Mouse (Mus musculus) kidney, postnatal 25 days (tissue): ENCODE measurements around the gene Pdyn.

Experiments used
- DNase-seq, 2 experiments: peaks; one replicate each; pipeline ENCODE4 v3.0.0; 2021; ENCODE audit warnings: mixed read lengths in 2 of 2

Gene Pdyn

DNA sequence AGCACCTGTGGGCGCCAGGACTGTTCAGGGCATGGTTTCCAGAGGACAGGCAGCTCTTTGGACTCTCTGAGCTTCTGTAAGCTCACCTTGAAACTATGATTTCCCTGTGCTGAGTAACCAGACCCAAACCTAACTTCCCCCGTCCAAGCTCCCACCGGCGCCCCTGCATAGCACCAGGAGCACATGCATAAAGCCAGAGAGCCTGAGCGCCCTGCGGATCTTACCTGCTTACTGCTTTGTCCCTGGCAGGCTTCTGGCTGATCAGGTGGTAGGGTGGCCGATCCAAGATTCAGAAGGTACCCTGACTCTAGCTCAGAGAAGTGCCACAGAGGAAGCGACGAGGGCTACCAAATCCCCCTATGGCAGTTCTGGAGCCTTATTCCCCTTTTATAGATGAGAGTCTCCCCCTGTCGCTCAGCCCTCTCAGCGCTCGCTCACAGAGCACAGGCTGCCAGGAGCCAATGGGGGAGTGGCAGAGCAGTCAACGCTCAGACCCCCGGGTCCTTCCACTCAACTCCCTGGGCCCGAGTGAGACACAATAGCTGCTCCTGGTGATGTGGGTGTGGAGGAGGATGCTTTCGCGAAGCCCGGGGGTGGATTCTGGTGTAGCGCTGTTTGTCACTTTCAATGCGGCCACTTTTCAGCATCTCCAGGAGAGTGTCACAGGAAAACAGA is at the start of gene Pdyn:
Gene Pdyn, minus strand, starts transcription at position 361 of the 675 bp plus-strand sequence.
- no peak for DNase-seq

DNA sequence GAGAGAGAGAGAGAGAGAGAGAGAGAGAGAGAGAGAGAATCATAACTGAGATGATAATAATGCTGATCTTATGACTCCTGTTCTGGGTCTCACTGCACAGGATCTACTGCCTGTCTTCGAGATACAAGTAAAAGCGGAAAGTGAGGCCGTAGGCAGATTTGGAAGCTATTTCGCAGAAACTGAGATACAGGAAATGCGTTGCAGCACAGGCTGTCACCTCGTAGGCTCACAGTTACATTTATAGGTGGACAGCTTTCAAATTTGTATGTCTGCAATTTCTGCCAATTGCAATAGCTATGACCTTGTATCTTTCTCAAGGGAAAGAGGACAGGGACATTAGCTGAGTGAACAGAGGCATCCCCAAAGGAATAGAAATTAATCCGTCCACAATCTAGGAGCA is 42.4 kb upstream of the Pdyn start:
- no peak for DNase-seq

DNA sequence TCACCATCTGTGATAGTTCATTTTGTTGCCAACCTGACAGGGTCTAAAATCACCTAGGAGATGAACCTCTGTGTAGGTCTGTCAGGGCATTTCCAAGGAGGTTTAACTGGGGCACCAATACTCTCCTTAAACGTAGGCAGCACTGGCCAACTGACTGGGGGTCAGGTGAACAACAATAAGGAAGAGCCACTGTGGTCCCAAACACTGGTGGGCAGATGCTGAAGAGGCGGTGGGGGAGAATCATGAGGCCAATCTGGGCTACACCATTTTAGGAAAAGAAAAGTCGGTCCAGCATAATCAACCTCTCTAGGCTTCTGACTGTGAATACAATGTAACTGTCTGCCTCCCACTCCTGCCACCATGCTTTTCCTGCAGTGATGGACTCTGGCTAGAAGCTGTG is 40.9 kb upstream of the Pdyn start:
- no peak for DNase-seq

DNA sequence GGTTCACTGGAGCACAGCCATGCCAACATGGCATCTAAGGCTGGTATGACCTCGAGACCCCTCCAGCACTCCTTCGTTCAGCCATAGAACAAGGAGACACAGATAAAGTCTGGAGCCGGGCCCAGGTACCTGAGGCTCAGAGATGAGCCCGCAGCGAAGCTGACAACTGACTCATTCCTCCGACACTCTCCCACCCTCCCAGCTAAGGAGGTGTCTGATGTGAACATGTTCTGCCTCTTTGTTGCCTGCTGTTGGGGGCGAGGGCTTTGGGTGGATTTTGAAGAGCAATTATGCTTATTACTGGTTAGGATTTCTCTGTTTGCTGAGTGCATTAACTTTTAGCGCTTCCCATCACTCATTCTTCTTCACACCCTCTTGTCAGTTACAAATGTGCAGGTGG is 34.4 kb upstream of the Pdyn start:
- DNase-seq, result no peak

DNA sequence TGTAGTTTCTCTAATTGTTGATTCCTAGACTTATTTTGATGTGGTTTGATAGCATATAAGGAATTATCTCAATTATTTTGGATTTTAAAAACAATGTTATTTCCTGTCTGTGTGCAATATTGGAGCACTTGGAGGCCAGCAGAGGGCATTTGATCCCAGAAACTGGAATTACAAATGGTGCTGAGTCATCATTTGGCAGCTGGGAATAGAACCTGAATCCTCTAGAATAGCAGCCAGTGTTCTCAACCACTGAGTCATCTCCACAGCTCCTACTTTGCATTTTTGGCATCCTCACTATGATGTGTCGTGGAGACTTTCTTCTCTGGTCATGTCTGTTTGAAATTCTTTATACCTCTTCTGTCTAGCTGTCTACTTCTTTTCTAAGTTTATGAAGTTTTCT is 30.0 kb upstream of the Pdyn start:
- DNase-seq, result no peak

DNA sequence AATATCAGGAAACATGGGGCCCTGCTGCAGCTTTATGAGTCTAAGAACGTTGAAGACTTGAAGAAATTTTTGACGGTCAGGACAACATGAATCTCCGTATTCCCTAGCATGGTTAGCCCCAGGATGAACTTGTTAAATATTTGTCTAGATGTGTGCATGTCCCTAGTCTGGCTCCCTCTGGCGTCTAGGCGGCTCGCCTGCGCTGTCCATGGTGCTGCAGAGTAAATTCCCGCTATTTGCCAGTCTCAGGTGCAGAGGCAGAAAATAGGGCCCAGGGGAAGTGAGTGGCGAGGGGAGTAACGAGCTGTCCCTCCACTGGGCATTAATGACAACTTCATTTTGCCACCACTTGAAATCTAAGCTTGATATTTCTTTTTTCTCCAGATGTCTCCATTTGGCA is 16.0 kb upstream of the Pdyn start:
- peak; percentile 65 to 73 for DNase-seq

DNA sequence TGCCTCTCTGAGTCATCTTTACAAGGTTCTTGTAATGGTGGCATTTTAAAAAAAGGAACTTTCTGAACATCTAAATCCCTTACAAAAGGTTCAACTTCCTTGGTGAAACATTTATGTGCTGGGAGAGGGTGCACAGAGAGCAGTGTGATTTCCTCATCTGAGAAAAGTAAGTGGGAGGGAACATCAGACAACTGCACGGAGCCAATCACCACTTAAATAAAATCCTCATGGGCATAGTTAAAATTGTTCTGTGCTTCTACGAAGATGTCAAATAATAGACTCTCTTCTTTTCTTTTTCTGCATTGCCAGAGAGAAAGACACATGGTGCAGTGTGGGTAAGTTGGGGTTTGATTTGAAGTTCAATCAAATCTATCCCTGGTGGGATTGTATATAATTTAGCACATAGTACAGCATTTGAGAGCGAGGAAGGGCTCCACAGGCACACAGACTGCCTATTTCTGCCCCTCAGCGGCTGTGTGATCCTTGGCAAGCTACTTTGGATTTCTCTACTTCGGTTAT is 13.4 kb upstream of the Pdyn start:
- no peak for DNase-seq

DNA sequence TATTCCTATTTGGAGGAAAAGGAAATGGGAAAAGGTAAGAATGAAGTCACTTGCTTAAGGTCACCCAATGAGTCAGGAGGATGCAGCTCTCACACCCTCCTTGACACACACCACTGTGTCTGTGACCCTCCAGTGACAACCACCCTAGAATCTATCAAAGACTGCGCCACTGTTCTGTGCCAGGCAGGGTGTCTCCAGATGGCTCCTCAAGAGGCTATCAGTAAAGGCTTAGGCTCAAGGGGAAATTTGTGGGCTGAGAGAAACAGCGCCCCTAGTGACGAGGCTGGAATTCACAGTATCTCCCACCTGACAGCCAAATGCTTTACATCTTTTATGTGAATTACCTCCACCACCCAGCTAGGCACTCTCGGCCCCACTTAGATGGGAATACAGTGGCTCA is 3.6 kb downstream of the Pdyn start:
- peak in 1 of 2 experiments; percentile 37 for DNase-seq

DNA sequence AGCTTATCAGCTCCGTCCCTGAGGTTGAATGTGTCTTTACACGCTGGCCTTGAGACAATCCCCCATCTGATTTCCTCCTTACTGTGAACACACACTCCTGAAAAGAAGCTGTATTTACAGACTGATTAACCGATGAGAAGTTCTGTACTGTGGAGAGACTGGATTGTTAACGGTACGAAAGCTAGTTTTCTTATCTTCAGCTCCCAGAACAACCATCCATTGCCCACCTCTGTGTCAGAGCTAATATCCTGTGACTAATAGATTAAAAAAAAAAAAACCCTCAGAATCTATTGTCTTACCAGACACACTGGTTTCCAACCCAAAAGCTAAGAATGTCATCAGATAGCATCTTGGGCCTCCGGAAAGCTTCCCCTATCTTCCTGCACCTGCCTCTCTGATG is 5.3 kb downstream of the Pdyn start:
- no peak for DNase-seq

DNA sequence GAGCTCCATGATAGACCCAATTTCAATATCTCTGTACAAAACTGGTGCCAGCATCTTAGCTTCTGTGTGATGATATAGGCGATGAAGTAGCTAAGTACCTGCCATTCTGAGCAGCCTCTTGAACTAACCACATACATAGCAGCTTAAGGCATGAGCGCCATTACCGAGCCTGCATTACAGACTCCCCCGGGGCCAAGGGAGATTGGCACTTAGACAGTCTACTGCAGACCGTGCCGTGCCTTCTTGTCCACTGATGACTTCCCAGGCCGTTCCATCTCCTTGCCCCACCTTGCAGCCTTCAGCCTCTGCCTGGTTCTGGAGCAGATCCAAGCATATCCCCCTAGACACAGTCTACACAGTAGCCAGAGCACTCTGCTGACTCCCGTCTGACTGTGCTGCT is 7.0 kb downstream of the Pdyn start:
- DNase-seq, result no peak

DNA sequence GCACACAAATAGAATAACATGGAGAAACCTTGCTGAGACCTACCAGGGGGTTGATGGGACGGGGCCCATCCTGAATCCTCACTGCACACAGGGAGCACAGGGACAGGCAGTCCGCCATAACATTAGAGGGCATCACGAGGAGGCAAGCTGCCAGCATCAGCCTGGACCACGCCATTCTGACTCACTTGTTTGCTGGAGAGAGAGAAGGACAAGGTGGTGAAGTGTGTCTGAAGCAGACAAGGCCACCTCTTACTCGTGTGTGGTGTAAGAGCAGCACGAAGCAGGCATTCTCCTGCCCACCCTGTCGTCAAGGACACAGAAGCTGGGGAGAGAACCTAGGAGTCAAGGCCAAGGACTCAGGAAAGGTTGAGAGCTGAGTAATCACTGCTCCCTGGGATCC is 9.9 kb downstream of the Pdyn start:
- no peak for DNase-seq

DNA sequence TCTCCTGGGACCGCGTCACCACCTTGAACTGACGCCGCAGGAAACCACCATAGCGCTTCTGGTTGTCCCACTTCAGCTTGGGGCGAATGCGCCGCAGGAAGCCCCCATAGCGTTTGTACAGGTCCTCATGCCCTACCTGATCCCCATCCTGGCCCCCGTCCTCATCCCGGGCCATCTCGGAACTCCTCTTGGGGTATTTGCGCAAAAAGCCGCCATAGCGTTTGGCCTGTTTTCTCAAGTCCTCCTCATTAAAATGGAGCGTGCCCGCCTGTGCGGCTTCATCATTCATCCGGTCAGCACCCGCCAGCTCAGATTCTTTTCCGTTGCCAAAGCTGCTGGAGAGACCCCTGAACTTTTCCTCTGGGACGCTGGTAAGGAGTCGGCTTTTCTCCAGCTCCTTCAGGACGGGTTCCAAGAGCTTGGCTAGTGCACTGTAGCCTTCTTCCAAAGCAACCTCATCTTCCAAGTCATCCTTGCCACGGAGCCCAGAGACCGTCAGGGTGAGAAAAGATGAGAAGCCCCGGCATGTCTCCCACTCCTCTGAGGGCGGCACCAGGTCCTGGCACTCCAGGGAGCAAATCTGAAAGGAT is 11.5 kb downstream of the Pdyn start:
- no peak for DNase-seq

DNA sequence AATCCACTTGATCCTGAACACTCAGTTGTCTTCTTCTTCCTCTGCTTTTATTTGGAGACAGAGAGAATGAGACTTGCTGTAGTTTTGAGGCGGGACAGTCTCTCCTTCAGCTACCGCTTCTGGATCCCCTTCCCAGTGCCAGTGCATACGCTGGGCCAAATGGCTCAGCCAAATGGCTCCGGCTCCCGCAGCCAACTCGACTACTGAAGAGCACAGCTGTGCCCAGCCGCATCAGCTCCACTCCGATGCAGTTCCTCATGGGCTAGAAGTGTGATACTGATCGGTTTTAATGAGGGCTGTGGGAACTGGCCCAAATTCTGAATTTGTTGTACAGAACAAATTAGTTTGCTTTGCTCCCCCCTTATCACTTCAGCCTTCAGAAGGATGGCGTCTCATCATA is 12.7 kb downstream of the Pdyn start:
- DNase-seq, result no peak

DNA sequence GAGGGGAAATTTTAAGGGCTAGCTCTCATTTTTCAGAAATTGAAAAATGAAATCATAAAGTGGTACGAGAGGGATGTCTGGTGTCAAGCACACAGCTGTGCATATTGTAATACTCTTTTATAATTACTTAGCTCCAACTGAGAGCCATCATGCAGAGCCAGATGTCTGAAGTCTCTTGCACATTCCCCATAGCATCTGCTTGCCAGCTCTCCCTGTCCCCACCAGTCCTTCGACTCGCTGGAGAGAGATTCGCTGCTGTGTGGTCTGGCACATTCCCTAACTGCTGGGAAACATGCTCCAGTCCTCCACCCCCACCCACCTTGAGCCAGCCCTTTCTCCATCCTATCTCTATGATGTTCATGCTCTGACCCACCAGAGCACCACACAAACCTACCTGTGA is 15.6 kb downstream of the Pdyn start:
- no peak for DNase-seq

DNA sequence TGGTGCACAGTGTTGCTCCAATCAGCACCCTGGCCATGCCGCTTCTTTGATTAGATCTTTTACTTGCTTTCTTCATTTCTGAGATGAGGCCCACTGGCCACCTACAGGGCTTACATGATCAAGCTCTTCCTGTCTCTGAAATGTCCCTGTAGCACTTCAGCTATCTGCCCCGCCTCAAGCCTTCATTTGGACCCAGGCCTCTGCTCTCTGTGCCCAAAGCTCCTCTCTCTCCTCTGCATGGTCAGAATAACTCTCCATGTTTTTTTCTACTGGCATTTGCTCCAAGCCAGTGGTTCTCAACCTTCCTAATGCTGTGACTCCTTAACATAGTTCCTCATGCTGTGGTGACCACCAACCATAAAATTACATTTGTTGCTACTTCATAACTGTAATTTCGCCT is 19.4 kb downstream of the Pdyn start:
- no peak for DNase-seq

DNA sequence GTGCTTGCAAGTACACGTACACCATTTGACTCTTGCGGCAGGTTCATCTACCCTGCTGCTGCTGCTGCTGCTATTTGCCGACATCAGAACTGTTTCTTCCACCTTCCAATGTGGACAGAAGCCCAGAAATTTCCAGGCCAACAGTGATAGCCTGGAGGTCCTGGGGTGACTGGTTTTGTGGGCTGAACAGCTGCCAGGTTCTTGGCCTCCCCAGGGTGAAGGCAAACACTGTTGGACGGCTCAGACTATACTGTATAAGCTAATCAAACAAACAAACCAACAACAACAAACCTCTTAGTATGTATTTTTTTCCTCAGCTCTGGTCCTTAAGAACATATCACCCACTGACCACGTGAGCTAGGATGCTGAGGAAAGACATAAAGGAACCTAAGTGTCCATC is 20.6 kb downstream of the Pdyn start:
- no peak for DNase-seq

DNA sequence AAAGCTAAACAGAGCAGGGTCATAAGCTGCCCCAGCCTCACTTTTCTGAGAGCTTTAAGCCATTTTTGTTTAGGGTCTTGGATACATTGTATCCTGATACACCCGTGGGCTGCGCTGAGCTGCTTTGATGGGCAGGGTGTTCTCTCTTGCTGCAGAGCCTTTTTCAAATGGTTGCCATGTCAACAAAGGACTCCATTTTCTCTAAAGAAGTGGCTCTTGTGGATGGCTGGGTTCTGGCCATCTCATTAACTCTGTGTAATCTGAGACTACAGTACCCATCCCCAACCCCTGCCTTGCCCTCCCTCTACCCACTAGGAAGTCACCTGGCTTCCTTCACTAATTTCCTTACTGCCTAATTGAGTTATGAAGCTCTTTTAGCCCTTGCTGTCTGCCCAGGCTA is 22.0 kb downstream of the Pdyn start:
- no peak for DNase-seq

DNA sequence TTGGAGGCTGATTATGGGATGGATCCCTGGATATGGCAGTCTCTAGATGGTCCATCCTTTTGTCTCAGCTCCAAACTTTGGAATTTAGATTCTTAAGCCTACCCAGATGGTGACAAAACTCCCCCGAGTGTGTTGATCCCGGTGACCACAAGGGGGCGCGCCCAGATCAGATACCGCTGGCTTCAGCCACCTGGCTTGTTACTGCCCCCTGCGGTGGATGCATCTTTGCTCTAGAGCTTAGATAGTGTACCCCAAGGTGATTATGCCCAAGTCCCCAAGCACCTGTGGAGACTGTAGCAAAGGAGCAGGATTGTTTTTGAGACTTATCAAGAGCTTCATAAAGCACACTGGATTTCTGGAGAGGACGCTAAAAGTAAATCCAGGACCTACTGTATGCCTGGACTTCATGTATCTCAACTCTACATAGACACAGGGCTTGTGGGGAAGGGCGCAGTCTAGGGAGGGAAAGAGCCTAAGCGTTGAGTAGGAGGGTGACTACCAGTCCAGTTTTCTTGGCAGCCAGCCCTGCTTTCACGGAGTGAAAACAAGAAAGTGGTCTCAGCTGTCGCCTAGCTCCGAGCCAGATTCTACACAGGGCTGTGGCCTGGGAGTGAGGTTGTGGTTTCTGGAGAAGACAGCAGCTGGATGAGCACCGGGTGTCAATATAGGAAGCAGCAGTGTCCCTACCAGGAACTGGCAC is 24.6 kb downstream of the Pdyn start:
- DNase-seq, result peak; percentile 80 to 88

DNA sequence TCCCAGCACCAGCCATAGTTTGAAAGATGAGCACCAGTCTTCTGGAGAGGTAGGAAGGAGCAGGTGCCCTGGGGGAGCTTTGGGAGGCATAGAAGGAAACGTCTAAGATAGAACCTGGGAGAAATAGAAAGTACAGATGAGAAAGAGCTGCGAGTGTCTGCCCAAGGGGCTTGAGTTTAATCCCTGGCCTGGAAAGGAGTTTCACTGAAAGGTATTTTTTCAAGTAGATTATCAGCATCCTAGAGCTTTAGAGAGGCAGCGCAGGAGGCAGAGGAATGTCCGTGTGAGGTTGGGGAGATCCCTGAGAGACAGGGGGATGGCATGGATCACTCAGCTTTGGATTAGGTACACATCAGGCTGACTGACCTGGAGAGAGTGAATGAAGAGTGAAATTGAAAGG is 27.7 kb downstream of the Pdyn start:
- DNase-seq, result no peak

DNA sequence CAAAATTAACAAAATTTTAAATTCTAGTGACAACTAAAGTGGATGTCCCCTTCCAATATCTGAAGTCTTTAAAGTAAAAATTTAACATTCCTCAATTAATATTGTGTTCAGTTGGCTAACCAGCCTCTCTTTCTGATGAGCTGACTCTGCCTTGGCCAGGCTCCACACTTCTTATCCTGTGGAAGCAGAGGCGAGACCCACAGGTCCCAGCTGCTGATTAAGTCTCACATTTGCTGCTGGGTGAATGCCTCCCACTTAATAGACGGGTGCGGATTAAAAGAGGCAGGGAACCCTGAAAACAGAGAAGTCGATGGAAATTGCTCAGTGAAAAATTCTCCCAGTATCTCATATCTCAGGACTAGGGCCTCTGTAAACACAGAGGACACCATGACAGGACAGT is 37.2 kb downstream of the Pdyn start:
- no peak for DNase-seq

DNA sequence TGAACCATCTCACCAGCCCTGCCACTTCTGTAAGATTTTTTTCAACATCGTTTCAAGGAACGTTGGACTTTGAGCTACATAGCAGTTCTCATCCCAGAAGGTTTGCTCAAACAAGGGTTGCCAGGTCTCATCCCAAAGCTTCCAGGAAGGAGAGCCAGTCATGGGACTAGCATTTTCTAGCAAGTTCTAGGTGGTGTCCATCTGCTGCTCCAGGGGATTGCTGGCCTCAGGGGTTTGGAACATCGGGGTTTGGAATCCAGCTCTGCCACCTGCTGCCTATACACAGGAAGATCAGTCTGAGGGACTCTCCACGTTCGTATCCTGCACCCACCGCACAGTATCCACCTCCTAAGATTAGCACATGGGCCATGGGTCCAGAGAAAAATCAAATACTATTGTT is 39.6 kb downstream of the Pdyn start:
- peak; percentile 26 to 46 for DNase-seq

DNA sequence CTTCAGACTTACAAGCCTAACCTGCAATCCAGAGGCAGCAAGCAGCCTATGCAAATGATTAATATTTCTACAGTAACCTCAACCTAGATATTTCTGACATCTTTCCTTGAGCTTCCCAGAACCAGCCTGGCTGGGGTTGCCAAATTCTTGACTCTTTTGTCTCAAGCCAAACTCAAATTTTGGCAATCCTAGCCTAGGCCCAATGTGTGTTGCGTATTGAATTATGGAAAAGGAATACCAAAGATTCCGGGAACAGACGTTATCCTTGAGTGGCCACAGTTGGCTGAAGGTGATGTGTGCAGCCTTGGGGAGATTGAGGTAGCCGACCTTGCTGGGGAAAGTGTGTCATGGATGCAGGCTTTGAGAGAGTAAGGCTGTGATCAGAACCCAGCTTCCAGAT is 40.8 kb downstream of the Pdyn start:
- no peak for DNase-seq

DNA sequence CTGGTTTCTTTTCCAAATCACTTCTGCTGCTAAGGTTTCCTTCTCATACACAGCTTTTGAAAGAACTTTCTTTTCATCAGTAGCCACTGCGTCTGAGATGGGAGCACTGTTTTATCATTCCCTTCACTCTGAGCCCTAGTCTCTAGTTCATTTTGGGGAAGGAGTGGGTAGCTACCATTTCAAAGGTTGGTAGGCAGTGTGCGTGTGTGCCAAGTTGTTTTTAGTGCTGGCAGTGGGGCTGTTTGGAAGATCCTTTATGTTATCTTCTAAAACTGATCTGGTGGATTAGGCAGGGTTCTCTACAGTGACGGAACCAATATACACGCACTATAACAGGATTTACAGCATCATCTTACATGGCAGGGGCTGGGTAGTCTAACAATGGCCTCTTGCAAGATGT is 44.6 kb downstream of the Pdyn start:
- DNase-seq, result no peak

DNA sequence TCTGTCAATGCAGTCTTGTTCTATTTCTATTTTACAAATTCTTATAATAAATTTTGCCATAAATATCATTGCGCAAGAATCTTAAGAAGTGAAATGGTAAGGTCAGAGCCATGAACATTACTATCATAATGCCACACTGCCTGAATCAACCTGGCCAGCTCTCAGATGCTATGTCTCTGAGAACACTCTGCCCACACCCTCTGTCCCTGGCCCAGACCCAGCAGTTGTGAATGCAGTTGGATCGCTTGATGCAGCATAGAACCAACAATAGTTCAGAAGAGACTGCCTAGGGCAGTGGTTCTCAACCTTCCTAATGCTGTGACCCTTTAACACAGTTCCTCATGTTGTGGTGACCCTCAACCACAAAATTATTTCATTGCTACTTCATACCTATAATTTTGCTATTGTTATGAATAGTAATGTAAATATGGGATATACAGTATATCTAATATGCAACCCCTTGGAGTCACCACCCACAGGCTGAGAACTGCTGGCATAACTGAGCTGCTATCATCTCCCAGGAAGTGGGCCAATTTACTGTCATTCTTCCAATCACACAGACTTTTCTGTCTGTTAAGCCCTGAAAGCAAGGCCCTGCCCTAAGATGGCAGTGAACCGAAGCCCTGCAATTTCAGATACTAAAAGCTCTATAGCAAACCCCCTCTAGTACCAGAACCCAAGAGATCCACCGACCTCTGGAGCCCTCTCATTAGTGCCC is 45.3 kb downstream of the Pdyn start:
- no peak for DNase-seq
